Mouse (Mus musculus): ENCODE measurements around the gene 2410131K14Rik. TPM values are rescaled to one million over a fixed set of nuclear protein-coding genes. Genes with fewer than 3 reads are reported as not detected.
A peak's percentile ranks its signal among the peaks of the same experiment; 100 is the strongest.

The 2410131K14Rik gene
- polyA plus RNA-seq (2016; fragmentation: Nextera tagmentation; extraction: Ambion mirVana): 11.6 and 11.8 TPM in 2 replicates

DNA sequence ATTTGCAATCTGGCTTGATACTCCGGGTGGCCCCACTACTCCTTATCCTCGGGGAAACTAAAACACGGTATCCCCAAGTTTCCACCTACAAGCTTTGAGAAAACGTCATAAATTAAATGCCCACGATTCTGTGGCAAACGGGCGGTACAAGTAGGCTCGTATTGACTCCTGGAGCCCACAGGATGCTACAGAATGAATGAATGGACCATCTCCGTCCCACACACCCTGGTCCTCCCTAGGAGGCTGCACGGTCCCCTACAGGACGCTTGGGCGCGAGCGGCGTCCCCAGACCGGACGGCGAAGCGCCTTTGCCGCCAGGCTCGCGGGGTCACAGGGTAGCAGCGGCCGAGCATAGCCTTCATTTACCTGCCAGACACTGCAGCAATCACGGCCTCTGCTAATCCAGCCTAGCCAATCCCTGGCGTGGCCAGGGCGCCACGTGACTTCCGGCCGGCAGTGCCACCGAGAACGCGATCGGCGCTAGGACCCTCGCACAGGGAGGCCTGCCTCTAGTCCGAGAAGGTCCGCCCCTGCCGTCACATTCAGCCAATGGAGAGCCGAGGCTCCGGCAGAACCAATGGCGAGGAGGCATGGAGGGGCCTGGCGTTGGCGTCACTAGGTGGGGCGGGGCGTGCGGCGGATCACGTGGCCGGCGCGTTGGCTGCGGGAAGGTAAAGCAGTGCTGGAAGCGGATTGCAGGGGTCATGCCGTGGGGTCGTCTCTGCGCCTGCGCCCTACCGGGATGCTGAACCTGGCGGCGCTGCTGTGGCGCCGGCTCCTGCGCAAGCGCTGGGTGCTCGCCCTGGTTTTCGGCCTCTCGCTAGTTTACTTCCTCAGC is at the start of gene 2410131K14Rik, which contains the start of gene Rnft2:
Gene 2410131K14Rik, plus strand, starts transcription at position 622 of the 838 bp plus-strand sequence.
Gene Rnft2, minus strand, starts transcription at position 511 of the 838 bp plus-strand sequence.
- Histone ChIP-seq H3K27ac (replicated peaks) (peak within 1 kb of the TSS; percentile 90), H3K4me3 (peak within 1 kb of the TSS; percentile 78), H3K4me1 (peaks cover 34% of the 10 kb centered on the region), H3K9me3 (no peaks in the 10 kb centered on the region), H3K27me3 (replicated peaks; ENCODE audit: low read depth, poor library complexity, severe bottlenecking) (no peaks in the 10 kb centered on the region), H3K36me3 (replicated peaks) (peaks cover 46% of the 10 kb centered on the region)
- under 1% methylated on average over 68 of the region's 68 CpGs for WGBS
- DNase-seq (ENCODE audit: low spot score): peak; percentile 100

DNA sequence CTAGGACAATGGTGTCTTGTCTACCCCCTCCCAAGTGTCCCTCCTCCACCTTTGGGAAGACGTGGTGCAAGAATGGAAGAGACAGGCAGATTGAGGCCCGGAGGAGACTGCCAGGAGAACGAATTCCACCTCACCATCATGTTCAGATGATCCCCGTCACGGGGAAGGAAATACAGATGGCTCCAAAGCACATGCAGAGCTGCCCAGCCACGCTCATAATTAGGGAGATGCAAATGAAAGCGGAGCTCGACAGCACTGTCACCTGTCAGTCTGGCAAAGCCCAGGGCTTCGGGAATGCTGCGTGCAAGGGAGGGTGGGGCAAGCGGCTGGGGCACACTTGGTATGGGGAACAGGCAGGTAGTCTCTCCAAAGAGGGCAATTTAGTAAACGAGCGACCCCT is 47.6 kb upstream of the 2410131K14Rik start:
- DNase-seq (ENCODE audit: low spot score): no peak
- Histone ChIP-seq H3K4me1 (peaks cover 15% of the 10 kb centered on the region), H3K4me3 (no peak overlapping the region), H3K9me3 (no peaks in the 10 kb centered on the region), H3K27me3 (replicated peaks; ENCODE audit: low read depth, poor library complexity, severe bottlenecking) (peaks cover 28% of the 10 kb centered on the region), H3K27ac (replicated peaks) (no peak overlapping the region), H3K36me3 (replicated peaks) (peaks cover 3% of the 10 kb centered on the region; the same call in 1 of the 2 replicates)
- 73% methylated on average over 13 of the region's 13 CpGs for WGBS

DNA sequence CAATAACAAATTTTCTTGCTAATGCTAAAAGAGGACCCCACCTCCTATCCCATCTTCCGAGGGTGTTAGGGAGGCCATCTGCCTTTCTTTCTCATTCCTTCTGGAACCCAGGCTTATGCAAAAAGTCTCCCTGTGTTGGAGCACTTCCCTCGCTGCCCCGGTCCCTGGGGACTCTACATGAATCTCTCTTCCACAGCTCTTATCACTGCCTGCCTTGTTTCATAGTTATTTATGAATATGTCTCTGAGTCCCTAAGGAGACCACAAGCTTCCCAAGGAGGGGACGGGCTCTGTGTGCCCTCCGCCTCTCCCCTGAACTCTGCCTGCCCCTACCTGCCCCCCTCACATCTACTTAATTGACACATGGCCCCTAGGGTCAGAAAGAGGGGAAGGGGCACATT is 45.4 kb upstream of the 2410131K14Rik start:
- 58% methylated on average over 5 of the region's 5 CpGs for WGBS

DNA sequence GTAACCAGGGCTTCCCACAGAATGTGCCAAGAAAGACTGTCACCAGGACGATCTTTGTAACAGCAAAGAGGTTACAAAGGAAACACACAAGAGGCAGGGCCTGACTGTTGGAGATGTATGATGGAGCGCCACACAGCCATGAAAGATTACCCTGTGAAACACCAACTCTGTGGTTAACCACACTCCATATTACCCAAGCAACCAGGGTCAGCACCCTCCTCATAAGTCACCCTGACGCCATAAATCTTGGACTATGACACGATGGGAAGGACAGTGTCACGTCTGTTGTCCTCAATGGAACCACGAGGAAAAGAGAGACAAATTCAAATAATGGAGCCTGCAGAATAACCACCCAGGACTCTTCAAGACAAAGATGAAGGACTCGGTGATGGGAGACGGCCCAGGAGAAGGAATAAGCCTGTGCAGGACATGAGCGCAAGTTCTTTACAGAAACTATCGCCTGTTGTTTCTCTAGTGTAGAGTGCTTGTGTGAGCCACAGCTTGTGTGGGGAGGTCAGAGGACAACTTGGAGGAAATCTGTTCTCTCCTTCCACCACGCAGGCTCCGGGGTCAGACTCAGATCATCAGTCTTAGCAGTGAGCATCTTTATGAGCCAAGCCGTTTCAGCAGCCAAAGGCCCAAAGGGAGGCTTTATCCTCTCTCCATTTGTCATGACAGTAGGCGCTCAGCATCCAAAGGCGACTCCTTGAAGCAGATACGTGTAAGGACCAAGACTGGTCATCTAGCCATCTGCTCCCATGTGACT is 40.2 kb upstream of the 2410131K14Rik start:
- WGBS: 86% methylated on average over 16 of the region's 16 CpGs
- Histone ChIP-seq H3K27me3 (replicated peaks; ENCODE audit: low read depth, poor library complexity, severe bottlenecking) (peaks cover 5% of the 10 kb centered on the region; the same call in 1 of the 2 replicates), H3K4me3 (no peak overlapping the region), H3K4me1 (peaks cover 32% of the 10 kb centered on the region), H3K27ac (replicated peaks) (no peak overlapping the region), H3K9me3 (no peaks in the 10 kb centered on the region), H3K36me3 (replicated peaks) (peaks cover 3% of the 10 kb centered on the region; the same call in 1 of the 2 replicates)
- no peak for DNase-seq (ENCODE audit: low spot score)

More for the DNA sequence above, 45.4 kb upstream of the 2410131K14Rik start:
- Histone ChIP-seq H3K9me3 (no peaks in the 10 kb centered on the region), H3K27me3 (replicated peaks; ENCODE audit: low read depth, poor library complexity, severe bottlenecking) (peaks cover 6% of the 10 kb centered on the region; the same call in 1 of the 2 replicates), H3K4me3 (no peak overlapping the region), H3K36me3 (replicated peaks) (peaks cover 3% of the 10 kb centered on the region; the same call in 1 of the 2 replicates), H3K27ac (replicated peaks) (no peak overlapping the region), H3K4me1 (peaks cover 20% of the 10 kb centered on the region)
- no peak for DNase-seq (ENCODE audit: low spot score)

DNA sequence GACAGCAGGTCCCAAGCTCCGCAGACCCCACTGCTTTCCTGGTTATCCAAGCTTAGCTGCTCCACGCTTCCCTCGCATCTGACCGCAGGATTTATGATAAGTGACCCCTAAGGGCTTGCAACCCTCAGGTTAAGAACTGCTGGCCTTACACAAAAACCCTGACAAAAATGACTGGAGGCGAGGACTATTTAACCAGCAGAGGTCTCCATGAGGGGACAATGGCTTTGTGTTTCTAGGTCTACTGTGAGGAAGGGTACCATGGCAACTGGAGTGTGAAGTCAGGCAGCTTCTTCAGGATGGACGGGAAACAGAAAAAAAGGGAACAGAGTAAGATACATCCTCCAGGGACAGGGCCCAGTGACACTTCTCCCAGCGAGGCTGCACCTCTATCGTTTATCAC is 39.2 kb upstream of the 2410131K14Rik start:
- no peak for DNase-seq (ENCODE audit: low spot score)
- Histone ChIP-seq H3K9me3 (no peaks in the 10 kb centered on the region), H3K4me1 (peaks cover 27% of the 10 kb centered on the region), H3K36me3 (replicated peaks) (peaks cover 3% of the 10 kb centered on the region; the same call in 1 of the 2 replicates), H3K4me3 (no peak overlapping the region), H3K27me3 (replicated peaks; ENCODE audit: low read depth, poor library complexity, severe bottlenecking) (peaks cover 3% of the 10 kb centered on the region; the same call in 1 of the 2 replicates), H3K27ac (replicated peaks) (no peak overlapping the region)
- 69% methylated on average over 8 of the region's 8 CpGs for WGBS

DNA sequence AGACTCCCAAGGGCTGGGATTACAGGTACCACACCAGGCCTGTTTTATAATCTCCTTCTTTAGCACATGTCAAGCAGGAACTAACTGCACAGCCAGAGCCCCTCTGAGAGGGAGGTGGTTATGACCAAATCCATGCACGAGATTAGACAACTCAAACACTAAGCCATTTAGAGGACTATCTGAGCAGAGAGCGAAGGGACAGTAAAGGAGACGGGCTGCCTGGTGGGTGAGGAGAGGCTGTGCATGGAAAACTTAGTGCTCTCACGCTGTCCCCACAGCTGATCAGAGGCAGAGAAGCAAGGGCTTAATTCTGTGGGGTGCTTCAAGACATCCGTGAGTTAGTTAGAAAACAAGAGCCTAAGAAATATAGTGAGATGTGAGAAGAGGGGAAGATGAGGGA is 31.0 kb upstream of the 2410131K14Rik start:
- peak; percentile 18 for DNase-seq (ENCODE audit: low spot score)
- no peaks in the 10 kb centered on the region for H3K9me3 ChIP-seq
- peaks cover 7% of the 10 kb centered on the region; the same call in 1 of the 2 replicates for H3K36me3 ChIP-seq (replicated peaks)
- no peaks in the 10 kb centered on the region for H3K27me3 ChIP-seq (replicated peaks; ENCODE audit: low read depth, poor library complexity, severe bottlenecking)
- H3K4me1 ChIP-seq: peaks cover 20% of the 10 kb centered on the region
- 25% methylated on average over 5 of the region's 5 CpGs for WGBS
- peak overlapping the region; percentile 60 for H3K4me3 ChIP-seq
- peak overlapping the region; percentile 71 for H3K27ac ChIP-seq (replicated peaks)

DNA sequence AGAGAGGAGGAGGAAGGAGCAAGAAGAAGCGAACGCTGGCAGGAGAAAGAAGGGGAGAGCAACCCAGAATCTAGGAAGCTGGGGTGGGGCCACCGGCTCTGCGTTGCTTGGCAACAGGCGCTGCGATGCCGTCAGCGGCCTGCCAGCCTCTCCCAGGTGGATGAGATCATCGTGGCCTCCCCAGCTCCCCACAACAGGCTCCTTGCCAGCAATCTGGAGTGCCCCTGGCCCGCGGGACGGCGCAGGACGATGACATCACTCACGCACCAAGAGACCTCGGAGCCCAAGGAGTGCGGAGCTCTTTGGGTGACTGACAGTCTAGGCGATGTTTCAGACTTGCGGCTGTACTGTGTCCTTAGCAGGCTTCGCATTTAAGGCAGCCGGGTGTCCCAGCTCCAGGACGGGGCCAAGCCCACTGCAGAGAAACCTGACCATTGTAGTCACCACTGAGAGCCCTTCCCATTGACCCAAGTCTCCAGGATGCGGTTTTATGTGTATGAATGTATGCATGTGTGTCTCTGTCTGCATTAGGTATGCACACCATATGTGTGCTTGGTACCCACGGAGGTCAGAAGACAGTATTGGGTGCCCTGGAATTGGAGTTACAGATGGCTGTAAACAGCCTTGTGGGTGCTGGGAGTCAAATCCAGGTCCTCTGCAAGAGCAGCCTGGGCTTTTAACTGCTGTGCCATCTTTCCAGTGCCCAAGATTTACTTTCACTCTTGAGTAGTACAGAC is 30.4 kb upstream of the 2410131K14Rik start:
- Histone ChIP-seq H3K27me3 (replicated peaks; ENCODE audit: low read depth, poor library complexity, severe bottlenecking) (no peaks in the 10 kb centered on the region), H3K27ac (replicated peaks) (peak overlapping the region; percentile 71), H3K36me3 (replicated peaks) (peaks cover 7% of the 10 kb centered on the region; the same call in 1 of the 2 replicates), H3K4me1 (peaks cover 20% of the 10 kb centered on the region), H3K4me3 (peak overlapping the region; percentile 60), H3K9me3 (no peaks in the 10 kb centered on the region)
- DNase-seq (ENCODE audit: low spot score): peak; percentile 83
- whole genome bisulfite sequencing: 9% methylated on average over 24 of the region's 24 CpGs

DNA sequence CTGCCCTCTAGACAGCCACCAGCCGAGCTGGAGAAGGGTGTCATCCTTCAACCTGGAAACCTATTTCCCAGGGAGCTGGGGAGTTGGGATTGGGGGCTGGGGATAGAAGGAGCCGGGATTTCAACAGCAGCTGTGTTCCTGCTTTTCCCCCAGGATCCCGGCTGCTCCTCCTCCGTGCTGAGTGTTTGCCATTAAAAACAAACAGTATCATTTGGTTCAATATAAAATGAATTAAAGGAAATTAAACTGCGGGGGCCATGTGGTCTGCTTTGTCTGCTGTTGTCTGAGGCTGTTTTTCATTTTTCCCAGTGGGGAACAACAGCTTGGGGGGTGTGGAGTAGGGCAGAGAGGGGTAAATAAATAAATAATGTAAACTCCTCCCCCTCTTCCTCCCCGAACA is 27.6 kb upstream of the 2410131K14Rik start:
- H3K36me3 ChIP-seq (replicated peaks): peaks cover 24% of the 10 kb centered on the region
- H3K4me3 ChIP-seq: no peak overlapping the region
- 75% methylated on average over 6 of the region's 6 CpGs for WGBS
- no peaks in the 10 kb centered on the region for H3K27me3 ChIP-seq (replicated peaks; ENCODE audit: low read depth, poor library complexity, severe bottlenecking)
- no peaks in the 10 kb centered on the region for H3K9me3 ChIP-seq
- DNase-seq (ENCODE audit: low spot score): no peak
- H3K4me1 ChIP-seq: peaks cover 20% of the 10 kb centered on the region
- H3K27ac ChIP-seq (replicated peaks): no peak overlapping the region

DNA sequence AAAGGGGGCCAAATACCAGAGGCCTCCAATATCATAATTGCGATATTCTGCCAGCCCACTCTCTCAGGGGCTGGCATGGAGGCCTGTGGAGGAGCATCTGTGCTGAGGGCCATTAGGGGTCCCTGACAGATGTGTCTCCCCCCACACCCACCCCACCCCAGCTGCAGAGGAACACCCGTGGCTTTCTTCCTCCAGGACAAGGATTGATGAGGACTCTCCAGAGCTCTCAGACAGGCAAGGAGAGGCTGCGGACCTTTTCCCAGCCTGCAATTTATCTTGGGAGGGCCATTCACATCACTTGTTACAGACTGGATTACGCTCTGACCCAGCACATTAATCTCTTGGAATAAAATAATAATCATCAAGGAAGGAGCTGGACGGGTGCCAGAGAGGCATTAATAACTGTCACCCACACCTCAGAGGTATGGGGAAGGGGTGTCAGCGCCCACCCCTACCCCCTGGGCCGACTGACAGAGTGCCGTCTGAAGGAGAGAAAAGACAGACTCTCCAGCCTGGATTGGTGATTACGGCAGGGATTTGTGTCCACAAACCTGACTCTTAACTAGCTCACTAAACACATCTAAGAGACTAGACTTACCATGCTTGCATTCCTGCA is 21.8 kb upstream of the 2410131K14Rik start:
- WGBS: 81% methylated on average over 9 of the region's 9 CpGs
- peaks cover 45% of the 10 kb centered on the region for H3K36me3 ChIP-seq (replicated peaks)
- no peak for DNase-seq (ENCODE audit: low spot score)

DNA sequence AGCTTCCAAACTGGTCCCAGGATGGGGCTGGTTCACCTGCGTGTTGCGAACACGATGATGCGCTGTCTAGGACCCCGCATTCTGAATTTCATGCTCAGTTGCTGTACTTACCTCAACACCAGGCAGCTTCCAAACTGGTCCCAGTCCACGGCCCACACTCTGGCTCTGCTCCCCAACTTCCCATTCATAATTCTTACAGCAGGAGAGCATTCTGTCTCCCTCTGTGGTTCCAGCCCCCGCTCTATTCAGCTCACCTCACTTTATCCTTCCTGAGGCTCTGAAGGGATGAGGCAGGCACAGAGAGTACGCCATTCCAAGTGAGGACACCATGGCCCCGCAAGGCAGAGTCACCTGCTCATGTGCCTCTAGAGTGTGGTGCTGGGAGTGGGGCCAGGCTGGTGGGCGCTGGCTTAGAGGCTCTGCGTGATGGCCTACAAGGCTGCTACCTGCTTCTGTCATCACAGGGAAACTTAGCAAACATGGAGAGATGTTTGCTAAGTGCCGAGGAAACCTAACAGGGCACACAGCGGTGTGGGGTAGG is 14.9 kb upstream of the 2410131K14Rik start:
- H3K36me3 ChIP-seq (replicated peaks): peaks cover 56% of the 10 kb centered on the region
- 94% methylated on average over 13 of the region's 13 CpGs for WGBS
- H3K27ac ChIP-seq (replicated peaks): no peak overlapping the region
- no peaks in the 10 kb centered on the region for H3K27me3 ChIP-seq (replicated peaks; ENCODE audit: low read depth, poor library complexity, severe bottlenecking)
- DNase-seq (ENCODE audit: low spot score): no peak
- no peaks in the 10 kb centered on the region for H3K9me3 ChIP-seq
- H3K4me3 ChIP-seq: no peak overlapping the region
- H3K4me1 ChIP-seq: no peaks in the 10 kb centered on the region

More for the DNA sequence above, 21.8 kb upstream of the 2410131K14Rik start:
- no peak overlapping the region for H3K27ac ChIP-seq (replicated peaks)
- H3K27me3 ChIP-seq (replicated peaks; ENCODE audit: low read depth, poor library complexity, severe bottlenecking): no peaks in the 10 kb centered on the region
- no peaks in the 10 kb centered on the region for H3K9me3 ChIP-seq
- H3K4me3 ChIP-seq: no peak overlapping the region
- no peaks in the 10 kb centered on the region for H3K4me1 ChIP-seq

DNA sequence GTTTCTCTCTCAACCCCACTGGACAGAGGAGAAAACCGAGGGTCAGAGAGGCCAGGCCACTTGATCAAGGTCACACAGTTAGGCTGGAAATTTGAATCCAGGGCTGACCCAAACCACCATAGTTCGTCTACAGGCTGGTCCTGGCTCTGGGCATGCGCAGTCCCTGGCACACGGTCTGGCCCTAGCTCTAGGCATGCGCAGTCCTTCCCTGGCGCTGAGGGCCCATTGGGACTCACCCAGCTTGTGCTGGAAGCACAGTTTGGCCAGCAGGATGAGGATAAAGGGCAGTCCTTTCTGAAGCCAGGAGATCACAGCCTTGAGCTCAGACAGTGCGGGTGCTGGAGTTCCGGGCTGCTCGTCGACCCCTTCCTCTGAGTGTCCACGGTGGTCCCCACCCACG is 8.1 kb upstream of the 2410131K14Rik start:
- 88% methylated on average over 12 of the region's 12 CpGs for WGBS
- no peaks in the 10 kb centered on the region for H3K4me1 ChIP-seq
- peaks cover 48% of the 10 kb centered on the region for H3K36me3 ChIP-seq (replicated peaks)
- no peaks in the 10 kb centered on the region for H3K9me3 ChIP-seq
- no peak overlapping the region for H3K27ac ChIP-seq (replicated peaks)
- no peak for DNase-seq (ENCODE audit: low spot score)
- H3K4me3 ChIP-seq: no peak overlapping the region
- no peaks in the 10 kb centered on the region for H3K27me3 ChIP-seq (replicated peaks; ENCODE audit: low read depth, poor library complexity, severe bottlenecking)

Data from embryonic facial prominence, embryonic 10.5 days (tissue).